Mouse (Mus musculus): ENCODE results near the gene Hs2st1.

GRCm38 (mm10) chr3:144467521-144467920, 102.5 kb downstream of the Hs2st1 start:
- TF ChIP-seq GATA1 (IDR thresholded peaks at IDR 0.05; ENCODE audit: borderline replicate concordance, low read length) = no peak
- TF ChIP-seq FLI1 (IDR thresholded peaks at IDR 0.05; ENCODE audit: low read length) = no peak
